Mouse (Mus musculus): ENCODE measurements at regions not wholly inside any gene's neighbourhood (a gene's known extent, or its start where the extent isn't known, plus 50 kb on each side); places are given as distances from the start of the nearest gene placed in this dataset.
A peak's percentile ranks its signal among the peaks of the same experiment; 100 is the strongest.

DNA sequence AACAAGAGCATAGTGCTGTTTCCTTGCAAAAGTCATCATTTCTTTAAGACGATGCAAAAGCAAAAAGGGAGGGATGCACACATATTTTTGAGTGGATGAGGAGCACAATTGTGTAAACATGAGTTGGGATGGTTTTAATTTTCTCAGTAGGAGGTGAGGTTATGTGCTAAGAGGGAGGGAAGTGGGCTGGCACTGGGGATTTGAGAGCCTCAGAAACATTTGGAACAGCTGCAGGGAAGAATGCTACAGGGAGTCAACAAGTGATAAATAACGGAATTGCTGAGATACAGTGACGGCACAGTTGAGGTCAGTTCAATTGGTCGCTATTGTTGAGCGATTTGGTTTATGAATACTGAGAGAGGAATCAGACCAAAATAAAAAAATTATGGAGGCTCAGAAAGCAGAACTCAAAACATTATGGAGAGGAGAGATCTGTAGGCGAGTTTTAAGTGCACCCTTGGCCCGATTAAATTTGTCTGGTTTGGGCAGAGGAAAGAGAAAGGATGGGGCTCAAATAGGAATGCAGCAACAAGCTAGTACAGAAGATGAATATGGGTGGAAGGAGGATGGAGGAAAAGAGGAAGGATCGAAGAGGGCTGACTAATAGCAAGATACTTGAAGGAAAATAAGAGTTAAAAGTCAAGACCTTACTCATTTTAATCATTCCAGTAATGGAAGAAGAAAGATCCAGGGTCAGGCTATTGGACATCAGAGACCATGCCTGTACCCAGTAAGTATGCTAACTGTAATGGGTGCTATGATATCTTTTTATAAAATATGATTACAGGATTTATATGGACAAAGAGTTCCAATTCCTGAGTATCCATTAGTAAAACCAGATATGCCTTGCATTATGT lies 259.0 kb downstream of the Trim52 start:
- 64% methylated on average over 8 of the region's 8 CpGs for WGBS
- DNase-seq (ENCODE audit: low read depth, low spot score): no peak

DNA sequence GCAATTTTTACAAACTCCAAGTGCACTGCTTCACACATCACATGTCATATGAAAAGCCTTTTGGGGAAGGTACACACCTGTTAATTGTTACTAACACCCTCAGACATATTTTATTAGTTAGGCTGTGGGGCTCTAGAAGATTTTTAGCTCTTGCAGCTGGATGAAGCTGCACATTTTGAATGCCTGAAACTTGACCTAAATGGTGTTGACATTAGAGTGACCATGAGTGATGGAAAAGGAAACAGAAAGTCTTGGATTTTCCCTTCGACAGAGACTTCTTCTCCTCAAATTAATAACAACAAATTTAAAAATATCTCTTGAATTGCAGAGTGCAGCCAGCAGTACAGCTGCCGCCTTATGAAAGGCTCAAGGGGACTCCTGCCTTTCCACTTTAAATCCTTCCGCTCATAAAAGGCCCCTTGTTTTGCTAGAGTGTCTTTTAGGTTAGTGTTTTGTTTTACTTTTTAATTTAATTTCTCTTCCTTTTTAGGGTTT lies 259.7 kb downstream of the Trim52 start:
- 66% methylated on average over 3 of the region's 3 CpGs for WGBS
- DNase-seq (ENCODE audit: low read depth, low spot score): no peak

DNA sequence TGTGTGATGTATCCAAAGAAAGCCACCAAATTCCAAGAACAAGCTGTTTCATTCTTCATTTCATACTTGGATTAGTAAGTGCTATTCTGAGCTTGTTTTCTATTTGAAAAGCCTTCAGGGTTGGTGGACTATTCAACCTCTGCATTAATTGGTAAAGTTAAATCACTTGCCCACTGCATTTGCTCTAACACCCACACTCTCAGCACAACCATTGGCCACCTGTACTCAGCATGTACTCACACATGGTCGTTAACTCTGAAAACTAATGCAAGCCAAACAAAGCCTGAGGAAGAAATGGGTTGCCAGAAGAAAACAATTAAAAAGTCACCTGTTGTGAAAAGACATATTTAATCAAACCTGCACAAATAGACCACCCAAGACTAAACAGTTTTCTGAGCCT lies 267.5 kb downstream of the Trim52 start:
- WGBS: 62% methylated on average over 1 of the region's 1 CpGs
- no peak for DNase-seq (ENCODE audit: low read depth, low spot score)

DNA sequence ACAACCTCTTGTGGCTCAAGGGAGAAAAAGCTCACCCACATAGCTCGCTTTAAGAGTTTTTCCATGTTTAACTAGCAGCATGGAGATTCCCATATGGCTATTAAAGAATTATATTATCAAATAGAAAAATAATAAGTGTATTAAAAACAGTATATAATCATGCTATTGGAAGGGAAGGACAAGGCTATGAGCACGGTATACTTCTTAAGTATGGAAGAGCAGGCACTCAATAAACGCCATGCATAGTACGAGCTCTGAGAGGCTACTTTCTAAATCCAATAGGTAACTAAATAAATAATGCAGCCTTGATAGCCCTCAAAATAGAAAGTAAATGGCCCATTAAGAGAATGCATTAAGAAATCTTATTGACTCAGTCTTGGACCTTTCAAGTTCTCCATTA lies 273.6 kb downstream of the Trim52 start:
- no peak for DNase-seq (ENCODE audit: low read depth, low spot score)
- WGBS: 84% methylated on average over 4 of the region's 4 CpGs

DNA sequence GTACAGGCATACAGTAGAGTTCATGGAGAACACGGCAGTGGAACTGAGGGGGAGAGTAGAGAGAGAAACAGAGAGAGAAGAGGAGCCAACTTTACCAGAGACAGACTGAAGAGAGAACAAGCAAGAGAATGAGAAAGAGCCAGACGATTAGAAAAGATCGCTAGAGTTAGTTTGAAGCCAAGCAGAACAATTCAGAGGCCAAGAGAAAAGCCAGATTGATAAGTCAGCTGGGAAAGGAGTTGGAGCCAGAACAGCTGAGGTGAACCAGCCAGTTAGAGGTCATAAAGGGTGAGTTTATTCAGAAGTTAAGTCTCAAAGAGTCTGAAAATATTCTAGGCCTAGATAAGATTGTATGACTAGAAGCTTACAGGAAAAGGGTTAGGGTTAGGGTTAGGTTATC lies 281.7 kb downstream of the Trim52 start:
- 66% methylated on average over 3 of the region's 3 CpGs for WGBS
- DNase-seq (ENCODE audit: low read depth, low spot score): no peak

DNA sequence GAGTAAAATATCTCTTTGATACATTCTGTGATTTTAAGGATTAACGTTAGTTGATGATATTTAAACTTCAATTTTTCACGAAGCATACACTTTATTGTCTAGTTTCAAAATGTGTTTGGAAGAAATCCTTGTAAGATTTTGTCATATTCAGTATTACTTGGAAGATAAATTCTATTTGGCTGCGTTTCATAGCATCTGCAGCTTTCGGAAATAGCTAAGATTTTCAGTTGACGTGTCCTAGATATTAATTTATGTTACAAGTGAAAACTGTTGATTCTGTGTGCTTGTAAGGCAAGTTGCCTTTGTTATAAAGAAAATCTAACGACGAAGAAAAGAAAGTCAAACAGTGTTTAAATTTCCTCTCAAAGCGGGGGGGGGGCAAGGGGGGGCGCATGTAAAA lies 284.5 kb downstream of the Trim52 start:
- DNase-seq (ENCODE audit: low read depth, low spot score): no peak
- 70% methylated on average over 9 of the region's 9 CpGs for WGBS

DNA sequence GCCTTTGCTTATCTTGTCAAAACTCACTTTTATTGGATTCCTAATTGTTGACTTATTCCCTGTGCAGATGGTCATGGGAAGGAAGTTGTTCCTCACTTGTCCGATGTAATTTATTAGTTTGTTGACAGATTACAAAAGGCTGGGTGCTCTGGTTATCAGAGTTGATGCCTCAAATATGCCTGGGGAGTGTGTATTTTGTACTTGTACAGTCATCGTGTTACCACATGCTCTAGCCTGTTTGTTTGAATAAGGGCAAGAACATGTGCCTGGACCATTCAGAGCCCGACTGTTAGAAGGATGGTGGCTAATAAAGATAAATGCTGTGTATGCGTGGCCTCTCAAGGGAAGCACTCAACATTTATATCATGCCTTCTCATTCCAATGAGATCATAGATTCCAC lies 288.0 kb downstream of the Trim52 start:
- 26% methylated on average over 4 of the region's 4 CpGs for WGBS

DNA sequence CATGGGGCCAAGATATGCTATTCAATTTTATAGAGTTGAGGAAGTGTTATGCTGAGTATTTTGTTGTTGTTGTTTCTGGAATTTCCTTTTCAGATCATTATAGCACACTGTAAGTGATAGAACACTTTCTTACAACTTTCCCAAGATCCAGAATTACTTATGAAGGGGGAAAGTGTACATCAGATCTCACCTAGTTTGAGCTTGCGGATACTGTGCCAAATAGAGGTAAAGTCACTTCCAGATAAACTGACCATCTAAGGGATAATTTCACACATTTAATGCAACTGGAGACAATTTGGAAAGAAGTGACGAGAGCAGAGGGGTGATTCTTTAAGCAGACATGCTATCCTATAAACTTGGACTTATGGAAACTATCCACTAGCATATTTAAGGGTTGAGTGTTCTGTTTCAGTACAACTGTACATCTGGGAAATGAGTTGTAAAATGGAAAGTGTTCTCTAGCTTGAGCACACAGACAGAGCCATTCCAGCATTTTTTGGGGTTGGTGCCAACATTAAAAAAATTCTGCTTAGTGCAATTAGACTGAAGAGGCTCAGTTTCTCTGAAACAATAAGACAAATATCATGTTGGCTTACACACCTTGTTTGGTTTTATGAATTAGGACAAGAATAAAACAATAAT lies 307.0 kb downstream of the Trim52 start:
- no peak for DNase-seq (ENCODE audit: low read depth, low spot score)
- WGBS: 77% methylated on average over 2 of the region's 2 CpGs

More for the DNA sequence above, 288.0 kb downstream of the Trim52 start:
- DNase-seq (ENCODE audit: low read depth, low spot score): no peak

DNA sequence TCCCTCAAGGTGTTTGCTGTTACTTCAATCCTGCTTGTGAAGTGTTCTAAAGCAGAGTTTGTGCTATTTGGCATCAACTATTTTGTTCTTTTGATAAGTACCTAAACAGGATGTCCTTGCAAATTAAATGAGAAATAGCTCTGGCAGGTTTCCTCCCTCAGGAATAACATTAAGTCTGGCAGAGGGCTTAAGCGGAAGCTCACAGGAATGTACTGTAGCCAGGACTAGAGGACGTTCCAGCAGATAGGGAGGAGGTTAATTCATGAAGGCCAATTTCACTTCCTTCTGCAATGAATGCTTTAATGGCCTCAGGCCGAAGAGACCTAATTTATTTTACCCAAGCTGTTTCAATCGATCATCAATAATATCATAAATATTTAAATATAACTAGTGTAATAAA lies 318.7 kb downstream of the Trim52 start:
- WGBS: 63% methylated on average over 4 of the region's 4 CpGs
- DNase-seq (ENCODE audit: low read depth, low spot score): no peak

DNA sequence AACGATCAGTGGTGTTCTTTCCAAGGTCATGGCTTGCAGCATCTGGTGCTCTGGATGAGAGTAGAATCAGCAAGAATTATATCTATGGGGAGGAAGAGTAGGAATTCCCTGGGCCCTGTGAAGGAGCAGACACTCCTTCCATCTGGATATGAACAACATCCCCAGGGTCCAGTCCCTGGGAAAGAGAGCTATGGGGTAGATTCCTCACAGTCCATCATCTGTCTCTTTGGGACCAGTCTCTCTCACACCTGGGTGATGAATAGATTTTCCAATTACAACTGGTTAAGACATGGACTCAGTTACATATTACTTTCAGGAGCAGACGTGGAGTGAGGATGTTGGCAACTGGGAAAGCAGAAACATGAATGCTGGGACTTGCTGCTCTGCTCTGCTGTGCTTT lies 322.6 kb downstream of the Trim52 start:
- 58% methylated on average over 2 of the region's 2 CpGs for WGBS
- DNase-seq (ENCODE audit: low read depth, low spot score): no peak

DNA sequence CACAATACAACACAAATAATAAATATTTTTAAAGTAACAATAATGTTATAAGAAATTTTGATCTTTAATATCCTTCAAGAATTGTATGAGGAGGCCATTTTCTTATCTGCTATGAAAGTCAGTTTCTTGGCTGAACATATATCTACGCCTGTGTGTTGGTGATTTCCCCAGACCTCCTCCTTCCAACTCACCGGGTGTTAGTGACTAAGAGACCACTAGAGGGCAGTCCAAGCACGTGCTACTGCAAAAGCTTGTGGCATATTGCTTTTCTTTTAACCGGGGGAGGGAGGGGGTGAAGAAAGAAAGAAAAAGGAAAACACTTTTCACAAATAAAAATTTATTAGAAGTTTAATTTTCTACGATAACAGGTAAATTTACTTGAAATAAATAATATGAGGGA lies 333.3 kb downstream of the Trim52 start:
- DNase-seq (ENCODE audit: low read depth, low spot score): peak; percentile 4
- WGBS: 15% methylated on average over 5 of the region's 5 CpGs

DNA sequence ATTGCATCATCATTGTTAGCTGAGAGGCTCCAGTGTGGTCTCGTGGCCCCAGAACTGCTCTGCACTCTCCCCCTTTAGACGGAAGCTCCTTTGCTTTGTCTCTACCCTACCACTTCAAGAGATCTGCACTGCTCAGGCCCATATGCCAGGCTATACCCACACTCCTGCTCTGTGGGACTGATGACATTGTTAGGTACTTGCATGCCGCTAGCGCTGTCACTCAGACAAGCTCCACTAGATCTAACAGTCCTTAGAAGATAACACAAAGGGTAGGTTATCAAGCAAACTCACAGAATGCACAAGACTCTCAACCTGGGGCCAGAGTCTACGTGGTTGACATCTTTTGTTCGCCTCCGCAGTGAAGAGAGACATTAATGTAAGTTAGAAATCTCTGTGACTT lies 383.1 kb downstream of the Trim52 start:
- DNase-seq (ENCODE audit: low read depth, low spot score): no peak
- WGBS: 93% methylated on average over 7 of the region's 7 CpGs

DNA sequence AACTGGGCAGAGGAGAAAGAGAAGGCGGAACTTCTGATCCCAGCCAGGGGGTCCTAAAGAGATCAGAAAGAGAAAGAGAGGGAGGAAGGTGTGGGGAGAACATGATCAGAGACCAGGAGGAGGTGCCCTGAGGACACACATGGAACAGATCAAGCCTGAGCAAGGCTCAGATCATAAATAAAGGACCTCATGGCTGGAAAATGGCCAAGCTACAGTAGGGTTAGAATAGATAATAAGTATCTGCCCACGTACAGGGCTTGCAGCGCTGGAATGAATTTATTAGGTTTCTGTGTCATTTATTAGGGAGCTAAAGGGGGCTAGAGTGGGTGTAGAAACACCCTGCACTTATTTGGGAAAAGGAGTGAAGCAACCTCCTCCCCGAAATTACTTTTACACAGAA lies 385.4 kb downstream of the Trim52 start:
- DNase-seq (ENCODE audit: low read depth, low spot score): no peak
- 72% methylated on average over 4 of the region's 4 CpGs for WGBS

DNA sequence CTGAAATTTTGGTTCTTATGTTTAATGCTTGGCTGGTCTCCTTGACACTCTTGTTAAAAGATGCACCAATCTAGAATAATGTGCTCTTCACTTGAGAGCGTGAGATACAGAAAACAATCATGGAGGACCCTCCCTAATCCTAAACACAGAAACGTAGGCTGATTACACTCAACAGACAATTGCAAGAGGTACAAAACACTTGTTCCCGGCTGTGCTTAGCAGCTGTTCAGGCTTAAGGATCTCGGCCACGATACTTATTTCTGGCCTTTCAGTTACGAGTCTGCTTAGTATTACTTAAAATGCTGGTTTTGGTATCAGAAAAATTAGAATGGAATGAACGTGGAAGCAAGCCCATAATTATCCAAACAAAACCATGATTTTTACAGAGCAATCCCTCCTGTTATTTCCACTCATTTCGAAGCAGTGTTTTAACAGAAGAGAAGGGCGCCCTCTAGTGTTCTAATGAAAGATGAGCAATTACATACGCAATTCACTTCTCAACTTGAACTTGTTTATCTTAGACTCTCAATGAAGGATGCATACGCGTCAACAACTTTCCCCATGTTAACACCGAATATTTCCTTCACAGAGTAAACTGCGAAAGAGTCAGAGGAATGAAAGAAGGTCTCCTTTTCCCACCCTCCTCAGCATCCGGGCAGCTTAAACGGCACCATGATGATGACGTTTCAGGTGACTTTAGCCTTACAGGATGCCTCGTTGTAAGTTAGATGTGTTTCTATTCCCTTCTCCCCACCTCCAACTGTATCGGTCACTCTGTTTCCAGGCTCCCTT lies 394.5 kb downstream of the Trim52 start:
- WGBS: 32% methylated on average over 19 of the region's 19 CpGs

DNA sequence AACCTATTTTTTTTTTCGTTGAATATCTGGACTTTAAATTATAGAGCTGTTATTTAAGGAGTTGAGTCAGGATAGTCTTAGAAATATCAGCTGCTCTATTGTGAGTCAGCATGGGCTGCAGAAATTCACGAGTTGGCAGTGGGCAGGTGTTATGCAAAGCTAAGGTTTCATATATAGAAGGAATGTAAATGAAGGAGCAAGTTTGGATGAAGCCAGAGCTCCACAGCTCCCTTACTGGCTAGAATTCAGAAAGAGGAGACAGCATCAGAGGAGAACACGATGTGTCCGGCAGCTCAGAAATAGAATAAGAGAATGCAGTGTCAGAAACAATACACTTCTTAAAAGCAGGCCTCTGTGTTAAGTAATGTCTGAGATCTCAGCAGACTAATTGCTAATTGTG lies 400.9 kb downstream of the Trim52 start:
- WGBS: 58% methylated on average over 4 of the region's 4 CpGs
- DNase-seq (ENCODE audit: low read depth, low spot score): no peak

More for the DNA sequence above, 394.5 kb downstream of the Trim52 start:
- DNase-seq (ENCODE audit: low read depth, low spot score): peak; percentile 14

DNA sequence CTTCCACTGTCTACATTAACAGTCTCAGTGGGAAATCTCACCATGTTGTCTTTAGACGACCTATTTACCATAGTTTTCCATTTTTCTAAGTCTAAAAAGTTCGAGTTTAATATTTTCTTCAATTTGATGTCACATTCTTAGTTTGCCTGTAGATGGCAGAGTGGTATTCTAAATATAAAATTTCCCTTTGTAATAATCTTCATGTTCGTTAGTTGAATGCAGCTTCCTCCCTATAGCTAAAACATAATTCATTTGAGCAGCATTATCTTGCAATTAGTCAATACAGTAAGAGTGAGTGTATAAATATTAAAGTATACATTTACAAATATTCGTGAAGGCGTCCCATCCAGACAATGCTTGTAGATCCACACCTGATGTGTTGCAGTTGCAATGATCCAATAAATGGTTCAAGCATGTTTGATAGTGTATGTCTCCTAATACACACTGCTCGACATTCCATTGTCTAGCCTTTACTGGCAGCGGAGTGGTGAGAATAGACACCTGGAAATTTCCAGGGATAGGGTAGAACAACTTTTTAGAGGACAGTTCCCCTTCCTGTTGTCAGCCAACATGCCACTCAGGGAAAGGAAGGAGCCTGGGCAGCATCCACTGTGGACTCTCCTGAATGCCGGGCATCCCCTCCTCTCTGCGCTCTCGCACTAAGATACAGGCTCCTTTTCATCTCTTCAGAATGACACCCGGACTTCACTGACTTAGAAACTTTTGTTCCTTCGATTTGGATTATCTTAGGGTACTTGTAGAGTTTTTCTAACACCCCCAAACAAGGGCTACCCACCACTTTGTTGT lies 412.8 kb downstream of the Trim52 start:
- no peak for DNase-seq (ENCODE audit: low read depth, low spot score)

DNA sequence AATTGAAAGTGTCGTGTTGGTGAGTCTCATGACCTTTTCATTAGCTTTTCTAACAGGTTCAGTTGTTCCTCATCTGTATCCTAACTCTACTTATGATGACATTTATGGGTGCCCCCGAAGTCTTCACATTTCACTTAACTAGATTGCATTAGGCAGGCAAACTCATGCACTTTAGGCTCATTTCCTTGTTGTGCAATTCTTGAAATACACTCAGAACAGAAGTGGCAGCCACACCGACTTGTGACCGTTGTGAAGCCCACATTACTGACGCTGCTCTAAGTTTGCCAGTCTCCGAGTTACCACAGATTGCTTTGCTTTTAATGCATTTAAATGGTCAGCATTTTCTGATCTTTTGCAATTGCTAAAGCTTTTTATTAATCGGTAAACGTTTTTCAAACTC lies 414.8 kb downstream of the Trim52 start:
- no peak for DNase-seq (ENCODE audit: low read depth, low spot score)
- WGBS: 68% methylated on average over 8 of the region's 8 CpGs

More for the DNA sequence above, 412.8 kb downstream of the Trim52 start:
- 68% methylated on average over 12 of the region's 12 CpGs for WGBS

DNA sequence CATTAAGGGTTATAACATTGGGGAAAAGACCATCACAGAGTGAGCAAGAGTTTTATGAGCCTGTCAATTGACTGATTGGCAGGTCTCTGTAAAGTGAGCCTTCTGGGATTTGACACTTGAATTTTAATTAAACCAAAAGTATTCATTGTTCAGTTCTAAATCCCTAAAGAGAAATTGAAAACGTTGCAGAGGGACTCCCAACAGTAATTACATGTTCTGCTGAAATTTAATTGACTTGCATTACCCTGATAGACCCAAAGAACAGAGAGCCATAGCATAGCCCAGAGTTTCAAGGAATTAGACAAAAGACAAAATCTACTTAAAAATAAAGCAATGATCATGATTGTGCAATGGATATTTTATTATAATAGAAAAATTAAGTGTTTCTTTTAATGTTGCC lies 444.2 kb downstream of the Trim52 start:
- 26% methylated on average over 1 of the region's 1 CpGs for WGBS
- DNase-seq (ENCODE audit: low read depth, low spot score): no peak

DNA sequence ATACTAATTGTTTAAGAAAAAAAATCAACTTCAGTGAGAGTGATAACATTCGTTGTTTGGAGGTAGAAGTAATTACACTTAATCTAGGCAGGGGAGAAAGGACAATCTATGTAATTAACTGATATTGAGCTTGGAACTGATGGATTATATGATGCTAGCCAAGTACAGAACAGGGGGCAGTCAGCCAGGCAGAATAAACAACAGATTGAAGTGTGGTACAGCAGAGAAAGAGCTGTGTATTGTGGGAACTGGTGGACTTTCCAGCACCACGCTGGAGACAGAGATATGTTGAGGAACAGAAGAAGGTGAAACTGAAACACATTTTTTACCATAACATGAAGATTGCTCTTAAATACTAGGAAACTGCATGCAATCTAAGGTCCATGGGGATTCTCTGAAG lies 473.3 kb downstream of the Trim52 start:
- 63% methylated on average over 2 of the region's 2 CpGs for WGBS
- DNase-seq (ENCODE audit: low read depth, low spot score): no peak

DNA sequence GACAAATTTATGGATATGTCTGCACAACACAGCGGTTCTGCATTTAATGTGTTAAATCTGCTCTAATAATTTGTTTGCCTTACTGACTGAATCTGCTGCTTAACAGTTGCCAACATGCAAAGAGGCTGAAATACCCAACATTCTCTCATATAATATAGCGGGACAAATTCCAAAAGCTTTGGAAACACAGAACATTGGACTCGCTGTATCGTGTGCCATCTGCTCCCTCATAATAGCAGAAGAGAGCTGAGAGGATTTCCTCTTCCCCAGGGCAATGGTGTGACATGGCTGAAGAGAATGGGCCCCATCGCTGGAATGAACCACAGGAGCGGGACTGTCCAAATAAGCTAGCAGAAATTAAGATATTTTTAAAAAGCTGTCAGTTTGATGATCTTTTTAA lies 475.9 kb downstream of the Trim52 start:
- DNase-seq (ENCODE audit: low read depth, low spot score): no peak
- WGBS: 83% methylated on average over 6 of the region's 6 CpGs
